Mouse (Mus musculus): ENCODE measurements at regions not wholly inside any gene's neighbourhood (a gene's known extent, or its start where the extent isn't known, plus 50 kb on each side); places are given as distances from the start of the nearest gene placed in this dataset.
"Not testable (repeated sequence)": the region's sequence is repeated elsewhere in the genome, so short reads cannot be mapped to it uniquely, and the experiment has no call there.

DNA sequence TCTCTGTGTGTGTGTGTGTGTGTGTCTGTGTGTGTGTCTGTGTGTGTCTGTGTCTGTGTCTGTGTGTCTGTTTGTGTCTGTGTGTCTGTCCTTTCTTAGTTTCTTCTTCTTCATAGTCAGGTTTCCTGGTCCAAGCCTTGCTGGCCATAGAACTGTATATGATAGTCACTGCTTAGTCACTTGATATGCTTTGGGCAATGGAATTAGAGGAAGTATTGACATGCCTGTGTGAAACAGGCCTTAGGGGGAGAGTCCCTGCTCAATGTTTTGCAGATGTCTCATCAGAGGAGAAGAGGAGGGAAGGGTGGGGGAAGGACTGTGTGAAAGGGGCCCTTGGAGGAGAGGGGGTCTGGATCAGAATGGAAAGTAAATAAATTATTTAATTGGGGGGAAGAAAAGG lies 374.4 kb upstream of the Clnk start:
- Histone ChIP-seq H3K27me3 (ENCODE audit: control insufficient read depth, insufficient read depth, low read length) (no peaks in the 10 kb centered on the region), H3K27ac (ENCODE audit: low read depth) (no peak overlapping the region), H3K36me3 (replicated peaks; ENCODE audit: control insufficient read depth, insufficient read depth, low read length) (no peaks in the 10 kb centered on the region), H3K4me2 (ENCODE audit: low read depth, low read length) (no peak overlapping the region), H3K9ac (replicated peaks; ENCODE audit: low read depth, low read length) (no peak overlapping the region), H3K9me3 (replicated peaks; ENCODE audit: control insufficient read depth, low read length) (no peaks in the 10 kb centered on the region), H3K4me1 (ENCODE audit: control insufficient read depth, insufficient read depth) (no peaks in the 10 kb centered on the region), H3K4me3 (ENCODE audit: low read depth, low read length) (no peak overlapping the region)
- no peak for TF ChIP-seq CTCF (IDR thresholded peaks at IDR 0.05; ENCODE audit: low read depth)
- TF ChIP-seq EP300 (IDR thresholded peaks at IDR 0.05; ENCODE audit: low read depth): no peak
- no peak for DNase-seq (ENCODE audit: low spot score)
- no peak for ATAC-seq (ENCODE audit: insufficient read depth, low read depth)

DNA sequence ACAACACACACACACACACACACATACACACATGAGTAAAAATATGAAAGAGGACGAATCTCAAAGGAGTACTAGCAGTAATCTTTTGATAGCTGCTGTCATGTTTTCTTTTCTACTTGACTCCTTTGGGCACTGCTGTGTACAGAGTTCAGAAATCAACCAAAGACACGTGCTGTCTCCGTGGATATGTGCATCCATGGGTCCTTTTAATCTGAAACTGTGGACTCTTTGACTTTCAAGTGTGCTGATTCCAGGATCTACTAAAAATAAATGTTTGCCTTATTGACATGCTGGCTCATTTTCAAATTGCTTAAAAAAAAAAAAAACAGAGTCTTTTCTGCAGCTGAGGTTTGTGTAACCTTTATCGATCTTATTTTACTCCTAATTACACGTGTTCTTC lies 343.1 kb upstream of the Clnk start:
- TF ChIP-seq EP300 (IDR thresholded peaks at IDR 0.05; ENCODE audit: low read depth) (no peak), CTCF (IDR thresholded peaks at IDR 0.05; ENCODE audit: low read depth) (no peak)
- H3K27me3 ChIP-seq (ENCODE audit: control insufficient read depth, insufficient read depth, low read length): no peaks in the 10 kb centered on the region
- H3K27ac ChIP-seq (ENCODE audit: low read depth): no peak overlapping the region
- no peak overlapping the region for H3K4me3 ChIP-seq (ENCODE audit: low read depth, low read length)
- WGBS: 68% methylated on average over 5 of the region's 5 CpGs
- no peak overlapping the region for H3K9ac ChIP-seq (replicated peaks; ENCODE audit: low read depth, low read length)
- DNase-seq (ENCODE audit: low spot score) (no peak), ATAC-seq (ENCODE audit: insufficient read depth, low read depth) (no peak)
- H3K4me1 ChIP-seq (ENCODE audit: control insufficient read depth, insufficient read depth): no peaks in the 10 kb centered on the region
- H3K36me3 ChIP-seq (replicated peaks; ENCODE audit: control insufficient read depth, insufficient read depth, low read length): no peaks in the 10 kb centered on the region
- H3K9me3 ChIP-seq (replicated peaks; ENCODE audit: control insufficient read depth, low read length): no peaks in the 10 kb centered on the region
- no peak overlapping the region for H3K4me2 ChIP-seq (ENCODE audit: low read depth, low read length)

DNA sequence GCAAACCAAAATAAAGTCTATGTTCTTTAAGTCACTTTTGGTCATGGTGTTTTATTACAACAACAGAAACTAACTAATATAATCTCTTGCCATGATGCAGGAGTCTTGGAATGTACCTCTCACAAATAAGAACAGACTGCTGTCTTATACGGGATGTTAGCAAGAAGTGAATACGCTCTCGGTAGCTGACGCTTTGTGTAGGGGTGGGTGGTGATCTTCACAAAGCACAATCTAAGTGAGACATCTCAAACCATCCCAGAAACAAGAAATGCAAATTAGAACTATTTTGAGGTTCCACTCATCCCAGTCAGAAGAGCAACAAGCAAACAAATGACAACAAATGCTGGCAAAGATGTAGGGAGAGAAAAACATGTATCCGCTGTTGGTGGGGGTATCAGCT lies 339.7 kb upstream of the Clnk start:
- H3K4me3 ChIP-seq (ENCODE audit: low read depth, low read length): no peak overlapping the region
- no peaks in the 10 kb centered on the region for H3K9me3 ChIP-seq (replicated peaks; ENCODE audit: control insufficient read depth, low read length)
- ATAC-seq (ENCODE audit: insufficient read depth, low read depth) (no peak), DNase-seq (ENCODE audit: low spot score) (no peak)
- H3K36me3 ChIP-seq (replicated peaks; ENCODE audit: control insufficient read depth, insufficient read depth, low read length): no peaks in the 10 kb centered on the region
- TF ChIP-seq CTCF (IDR thresholded peaks at IDR 0.05; ENCODE audit: low read depth) (no peak), EP300 (IDR thresholded peaks at IDR 0.05; ENCODE audit: low read depth) (no peak)
- H3K27ac ChIP-seq (ENCODE audit: low read depth): no peak overlapping the region
- H3K4me1 ChIP-seq (ENCODE audit: control insufficient read depth, insufficient read depth): no peaks in the 10 kb centered on the region
- 83% methylated on average over 5 of the region's 5 CpGs for WGBS
- H3K9ac ChIP-seq (replicated peaks; ENCODE audit: low read depth, low read length): no peak overlapping the region
- H3K27me3 ChIP-seq (ENCODE audit: control insufficient read depth, insufficient read depth, low read length): no peaks in the 10 kb centered on the region
- H3K4me2 ChIP-seq (ENCODE audit: low read depth, low read length): no peak overlapping the region

DNA sequence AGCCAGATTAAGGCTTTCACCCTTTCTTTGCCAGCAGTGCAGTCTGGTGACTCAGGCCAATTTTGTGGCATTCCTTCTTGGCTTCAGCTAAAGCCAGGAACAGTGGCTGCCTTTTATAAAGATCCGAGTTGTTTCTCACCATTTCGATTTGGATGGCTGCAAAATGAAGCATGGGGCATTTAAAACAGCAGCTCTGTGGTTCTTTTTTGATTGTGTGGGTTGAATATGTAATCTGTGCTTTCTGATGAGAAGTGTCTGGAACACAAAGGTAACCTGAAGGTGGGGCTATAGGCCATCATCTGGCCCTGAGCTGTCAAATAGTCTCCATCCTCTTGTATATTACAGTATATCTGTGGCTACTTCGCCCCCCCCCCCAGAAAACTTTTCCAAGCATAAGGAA lies 338.4 kb upstream of the Clnk start:
- Histone ChIP-seq H3K27me3 (ENCODE audit: control insufficient read depth, insufficient read depth, low read length) (no peaks in the 10 kb centered on the region), H3K27ac (ENCODE audit: low read depth) (no peak overlapping the region), H3K9me3 (replicated peaks; ENCODE audit: control insufficient read depth, low read length) (no peaks in the 10 kb centered on the region), H3K9ac (replicated peaks; ENCODE audit: low read depth, low read length) (no peak overlapping the region), H3K4me1 (ENCODE audit: control insufficient read depth, insufficient read depth) (no peaks in the 10 kb centered on the region), H3K4me3 (ENCODE audit: low read depth, low read length) (no peak overlapping the region), H3K36me3 (replicated peaks; ENCODE audit: control insufficient read depth, insufficient read depth, low read length) (no peaks in the 10 kb centered on the region), H3K4me2 (ENCODE audit: low read depth, low read length) (no peak overlapping the region)
- 50% methylated on average over 3 of the region's 3 CpGs for WGBS
- TF ChIP-seq CTCF (IDR thresholded peaks at IDR 0.05; ENCODE audit: low read depth) (no peak), EP300 (IDR thresholded peaks at IDR 0.05; ENCODE audit: low read depth) (no peak)
- no peak for DNase-seq (ENCODE audit: low spot score)
- no peak for ATAC-seq (ENCODE audit: insufficient read depth, low read depth)

DNA sequence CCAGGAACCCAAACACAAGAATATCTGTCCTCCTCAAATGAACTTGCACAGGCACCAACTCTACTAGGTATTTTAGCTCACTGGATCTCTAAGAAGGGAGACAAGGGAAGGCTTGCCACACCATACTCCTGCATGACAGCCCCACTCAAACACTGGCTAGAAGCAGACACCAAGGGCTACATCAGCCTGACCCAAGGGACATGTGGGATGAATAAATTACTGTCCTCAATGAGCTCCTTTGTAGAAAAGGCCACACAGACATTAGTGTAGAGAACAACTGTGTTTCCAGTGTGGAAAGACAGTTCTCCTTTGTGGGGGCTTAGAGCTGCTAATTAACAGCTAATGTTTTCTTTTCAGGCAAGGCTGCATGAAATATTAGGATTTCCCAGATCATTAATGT lies 335.9 kb upstream of the Clnk start:
- no peak overlapping the region for H3K27ac ChIP-seq (ENCODE audit: low read depth)
- no peak overlapping the region for H3K9ac ChIP-seq (replicated peaks; ENCODE audit: low read depth, low read length)
- H3K27me3 ChIP-seq (ENCODE audit: control insufficient read depth, insufficient read depth, low read length): no peaks in the 10 kb centered on the region
- no peak overlapping the region for H3K4me3 ChIP-seq (ENCODE audit: low read depth, low read length)
- DNase-seq (ENCODE audit: low spot score): no peak
- no peak overlapping the region for H3K4me2 ChIP-seq (ENCODE audit: low read depth, low read length)
- H3K9me3 ChIP-seq (replicated peaks; ENCODE audit: control insufficient read depth, low read length): no peaks in the 10 kb centered on the region
- H3K36me3 ChIP-seq (replicated peaks; ENCODE audit: control insufficient read depth, insufficient read depth, low read length): no peaks in the 10 kb centered on the region
- no peaks in the 10 kb centered on the region for H3K4me1 ChIP-seq (ENCODE audit: control insufficient read depth, insufficient read depth)
- no peak for ATAC-seq (ENCODE audit: insufficient read depth, low read depth)
- TF ChIP-seq EP300 (IDR thresholded peaks at IDR 0.05; ENCODE audit: low read depth) (no peak), CTCF (IDR thresholded peaks at IDR 0.05; ENCODE audit: low read depth) (no peak)

DNA sequence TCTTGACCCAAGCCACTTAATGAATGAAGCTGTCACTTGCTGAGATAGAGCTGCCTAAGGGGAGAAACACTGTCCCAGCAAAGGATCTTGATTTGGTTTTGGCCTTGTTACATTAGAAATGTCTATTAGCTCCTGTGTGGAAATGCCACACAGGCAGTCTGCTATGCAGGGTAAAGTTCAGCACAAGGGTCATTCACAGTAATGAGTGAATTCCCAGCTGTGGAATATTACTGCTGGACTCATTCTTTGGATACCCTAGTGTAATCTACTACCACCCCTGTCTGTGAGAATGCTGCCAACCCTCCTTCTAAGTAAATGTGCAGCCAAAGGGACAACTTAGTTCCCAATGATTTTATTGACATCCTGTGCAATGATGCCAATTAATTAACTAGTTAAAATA lies 322.2 kb upstream of the Clnk start:
- H3K36me3 ChIP-seq (replicated peaks; ENCODE audit: control insufficient read depth, insufficient read depth, low read length): no peaks in the 10 kb centered on the region
- no peaks in the 10 kb centered on the region for H3K4me1 ChIP-seq (ENCODE audit: control insufficient read depth, insufficient read depth)
- no peak for TF ChIP-seq CTCF (IDR thresholded peaks at IDR 0.05; ENCODE audit: low read depth)
- TF ChIP-seq EP300 (IDR thresholded peaks at IDR 0.05; ENCODE audit: low read depth): no peak
- no peaks in the 10 kb centered on the region for H3K27me3 ChIP-seq (ENCODE audit: control insufficient read depth, insufficient read depth, low read length)
- DNase-seq (ENCODE audit: low spot score) (no peak), ATAC-seq (ENCODE audit: insufficient read depth, low read depth) (no peak)
- no peak overlapping the region for H3K4me2 ChIP-seq (ENCODE audit: low read depth, low read length)
- no peak overlapping the region for H3K9ac ChIP-seq (replicated peaks; ENCODE audit: low read depth, low read length)
- no peaks in the 10 kb centered on the region for H3K9me3 ChIP-seq (replicated peaks; ENCODE audit: control insufficient read depth, low read length)
- H3K27ac ChIP-seq (ENCODE audit: low read depth): no peak overlapping the region
- H3K4me3 ChIP-seq (ENCODE audit: low read depth, low read length): no peak overlapping the region

DNA sequence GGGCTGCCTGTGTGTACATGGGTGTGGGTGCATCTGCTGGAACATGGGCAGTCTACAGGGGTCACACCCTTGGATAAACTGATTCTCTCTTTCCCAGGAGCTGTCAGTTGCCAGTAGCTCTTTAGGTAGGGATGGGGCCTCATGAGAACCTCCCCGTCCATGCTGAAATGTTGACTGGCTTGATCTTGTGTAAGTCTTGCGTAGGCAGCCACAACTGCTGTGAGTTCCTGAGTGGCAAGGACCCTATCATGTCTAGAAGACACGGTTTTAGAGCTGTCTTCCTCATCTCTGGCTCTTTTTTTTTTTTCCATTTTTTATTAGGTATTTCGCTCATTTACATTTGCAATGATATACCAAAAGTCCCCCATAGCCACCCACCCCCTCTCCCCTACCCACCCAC lies 314.5 kb upstream of the Clnk start:
- H3K4me1 ChIP-seq (ENCODE audit: control insufficient read depth, insufficient read depth); ATAC-seq (ENCODE audit: insufficient read depth, low read depth); H3K9me3 ChIP-seq (replicated peaks; ENCODE audit: control insufficient read depth, low read length); H3K27ac ChIP-seq (ENCODE audit: low read depth); H3K36me3 ChIP-seq (replicated peaks; ENCODE audit: control insufficient read depth, insufficient read depth, low read length); H3K4me3 ChIP-seq (ENCODE audit: low read depth, low read length); H3K9ac ChIP-seq (replicated peaks; ENCODE audit: low read depth, low read length); DNase-seq (ENCODE audit: low spot score); H3K4me2 ChIP-seq (ENCODE audit: low read depth, low read length); H3K27me3 ChIP-seq (ENCODE audit: control insufficient read depth, insufficient read depth, low read length): not testable (repeated sequence)
- WGBS: 86% methylated on average over 2 of the region's 4 CpGs
